Mouse (Mus musculus) limb, embryonic 14.5 days (tissue): ENCODE measurements around the gene Nenf. TPM values are rescaled to one million over a fixed set of nuclear protein-coding genes. Genes with fewer than 3 reads are reported as not detected.
A peak's percentile ranks its signal among the peaks of the same experiment; 100 is the strongest.

Source experiments
- ATAC-seq: fragments of 200-750 bp; cut with Nextera tagmentation; 2 replicates; pipeline ENCODE4 v1.8.0; 2017; ENCODE audit warnings: low read depth, moderate number of reproducible peaks, moderate TSS enrichment; ENCODE audit not compliant: low FRiP score
- DNase-seq: peaks from one replicate; pipeline ENCODE4 v3.0.0-alpha.2; 2015; ENCODE audit warnings: low spot score
- H3K27ac ChIP-seq: fragments of 300-500 bp; sonication (generic); replicated peaks from 2 replicates; pipeline ENCODE4 v1.5.1; 2014; ENCODE audit warnings: low read depth, mild to moderate bottlenecking, low read length, moderate library complexity, mixed read lengths
- H3K27me3 ChIP-seq: fragments of 300-500 bp; sonication (generic); 2 replicates; pipeline ENCODE4 v1.6.1; 2014; ENCODE audit warnings: low read length, mixed read lengths; ENCODE audit not compliant: control insufficient read depth, insufficient read depth
- H3K36me3 ChIP-seq: fragments of 300-500 bp; sonication (generic); 2 replicates; pipeline ENCODE4 v1.6.1; 2014; ENCODE audit warnings: mild to moderate bottlenecking, low read length, moderate library complexity, mixed read lengths; ENCODE audit not compliant: control insufficient read depth, insufficient read depth
- H3K4me1 ChIP-seq: fragments of 300-500 bp; sonication (generic); 2 replicates; pipeline ENCODE4 v1.6.1; 2014; ENCODE audit warnings: antibody characterized with exemption, low read length, mixed read lengths; ENCODE audit not compliant: control insufficient read depth, insufficient read depth
- H3K4me2 ChIP-seq: fragments of 300-500 bp; sonication (generic); replicated peaks from 2 replicates; pipeline ENCODE4 v1.6.1; 2014; ENCODE audit warnings: low read depth, mild to moderate bottlenecking, low read length, moderate library complexity; ENCODE audit not compliant: severe bottlenecking
- H3K4me3 ChIP-seq: fragments of 300-500 bp; sonication (generic); replicated peaks from 2 replicates; pipeline ENCODE4 v1.5.1; 2014; ENCODE audit warnings: low read length
- H3K9ac ChIP-seq: fragments of 300-500 bp; sonication (generic); 2 replicates; pipeline ENCODE4 v1.6.1; 2014; ENCODE audit warnings: mild to moderate bottlenecking, low read depth, low read length, moderate library complexity; ENCODE audit not compliant: severe bottlenecking
- H3K9me3 ChIP-seq: fragments of 300-500 bp; sonication (generic); 2 replicates; pipeline ENCODE4 v1.6.1; 2016; ENCODE audit warnings: low read length; ENCODE audit not compliant: control insufficient read depth
- POLR2A ChIP-seq: fragments of 200-500 bp; IDR thresholded peaks from 2 replicates; pipeline ENCODE4 v1.8.0; 2012; ENCODE audit warnings: inconsistent platforms, mild to moderate bottlenecking, moderate library complexity, borderline replicate concordance; ENCODE audit not compliant: insufficient read depth, insufficient read length; ENCODE audit errors: extremely low read depth
- WGBS: fragments of 180-500 bp; shearing (Covaris S2); extraction: QIAGEN DNeasy Blood & Tissue Kit; methylation state at CpG from one replicate; pipeline ENCODE4 v1.1.7; 2014; 5-methylcytosine and 5-hydroxymethylcytosine counted together
- polyA plus RNA-seq, 2 experiments: library from polyadenylated mRNA; depleted of rRNA in 1 of 2; stranded (reverse) in 1 of 2; unstranded in 1 of 2; fragments of >200 nt; fragmentation: Nextera tagmentation in 1 of 2; extraction: Ambion mirVana in 1 of 2; gene quantifications; 2 replicates each; pipeline versions ENCODE4 v1.2.1 to v1.2.3; 2012 to 2014

Nenf gene
- polyA plus RNA-seq, 2 experiments = 144 to 149 TPM

DNA sequence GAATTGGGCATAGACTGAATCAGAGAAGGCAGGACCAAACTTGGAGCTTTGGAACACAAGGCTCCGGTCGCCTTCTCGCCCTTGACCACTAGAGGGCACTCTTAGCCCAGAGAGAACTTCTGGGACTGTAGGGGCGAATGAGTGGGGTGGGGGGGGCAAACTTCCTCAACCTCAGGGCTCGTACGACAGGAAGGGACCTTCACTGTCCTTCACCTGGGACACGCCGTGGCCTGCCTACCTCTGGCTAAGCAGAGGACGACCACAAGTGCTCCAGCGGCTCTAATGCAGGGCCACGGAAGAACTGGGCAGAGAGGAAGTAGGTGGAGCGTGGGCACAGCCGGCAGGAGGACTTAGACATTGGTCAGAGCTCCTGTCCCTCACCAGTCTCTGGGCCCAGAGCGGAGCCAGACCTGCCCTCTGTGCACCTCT, 5.5 kb downstream of the Nenf start:
- Histone ChIP-seq H3K4me3 (peak overlapping the region; percentile 59), H3K27me3 (no peaks in the 10 kb centered on the region), H3K27ac (peak overlapping the region; percentile 33; the same call in 1 of the 2 replicates), H3K36me3 (peaks cover 2% of the 10 kb centered on the region; the same call in 1 of the 2 replicates), H3K4me1 (peaks cover 10% of the 10 kb centered on the region), H3K9ac (peak overlapping the region; percentile 67), H3K9me3 (no peaks in the 10 kb centered on the region), H3K4me2 (peak overlapping the region; percentile 61)
- TF ChIP-seq POLR2A = no peak
- ATAC-seq = peak; percentile 87
- 1% methylated on average over 14 of the region's 14 CpGs for WGBS
- peak; percentile 82 for DNase-seq

DNA sequence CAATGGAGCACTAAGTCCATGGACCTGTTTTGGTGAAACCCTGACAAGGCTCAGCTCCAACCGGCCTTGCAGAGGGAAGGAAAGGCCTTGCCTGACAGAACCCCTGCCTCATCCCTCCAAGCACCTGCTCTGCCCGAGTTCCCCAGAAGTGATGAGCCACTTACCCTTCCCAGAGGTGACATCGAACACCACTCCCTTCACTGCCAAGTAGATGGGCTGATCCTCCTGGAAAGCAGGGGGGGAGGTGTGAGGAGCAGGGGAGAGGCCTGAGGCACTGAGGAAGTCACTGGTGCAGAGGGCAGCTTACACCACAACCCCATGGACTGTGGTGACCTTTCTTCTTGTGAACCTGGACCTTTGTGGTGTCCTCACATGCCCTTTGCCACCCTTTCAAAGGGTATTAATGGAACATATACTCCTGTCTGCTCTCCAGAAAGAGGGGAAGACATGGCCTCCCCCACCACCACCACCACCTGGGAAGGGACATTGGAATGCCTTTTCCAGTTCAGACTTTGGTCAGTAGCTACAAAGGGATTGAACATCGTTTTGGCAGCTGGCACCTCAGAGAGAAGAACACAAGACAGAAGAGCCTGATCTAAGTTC, 6.6 kb downstream of the Nenf start:
- no peak overlapping the region for H3K4me2 ChIP-seq
- no peaks in the 10 kb centered on the region for H3K27me3 ChIP-seq
- 72% methylated on average over 4 of the region's 4 CpGs for WGBS
- H3K36me3 ChIP-seq = peaks cover 8% of the 10 kb centered on the region; the same call in 1 of the 2 replicates
- no peaks in the 10 kb centered on the region for H3K9me3 ChIP-seq
- H3K9ac ChIP-seq = no peak overlapping the region
- H3K4me1 ChIP-seq = peaks cover 5% of the 10 kb centered on the region; the same call in 1 of the 2 replicates
- H3K27ac ChIP-seq = no peak overlapping the region
- H3K4me3 ChIP-seq = no peak overlapping the region
- ATAC-seq = no peak
- DNase-seq = no peak
- TF ChIP-seq POLR2A = no peak

DNA sequence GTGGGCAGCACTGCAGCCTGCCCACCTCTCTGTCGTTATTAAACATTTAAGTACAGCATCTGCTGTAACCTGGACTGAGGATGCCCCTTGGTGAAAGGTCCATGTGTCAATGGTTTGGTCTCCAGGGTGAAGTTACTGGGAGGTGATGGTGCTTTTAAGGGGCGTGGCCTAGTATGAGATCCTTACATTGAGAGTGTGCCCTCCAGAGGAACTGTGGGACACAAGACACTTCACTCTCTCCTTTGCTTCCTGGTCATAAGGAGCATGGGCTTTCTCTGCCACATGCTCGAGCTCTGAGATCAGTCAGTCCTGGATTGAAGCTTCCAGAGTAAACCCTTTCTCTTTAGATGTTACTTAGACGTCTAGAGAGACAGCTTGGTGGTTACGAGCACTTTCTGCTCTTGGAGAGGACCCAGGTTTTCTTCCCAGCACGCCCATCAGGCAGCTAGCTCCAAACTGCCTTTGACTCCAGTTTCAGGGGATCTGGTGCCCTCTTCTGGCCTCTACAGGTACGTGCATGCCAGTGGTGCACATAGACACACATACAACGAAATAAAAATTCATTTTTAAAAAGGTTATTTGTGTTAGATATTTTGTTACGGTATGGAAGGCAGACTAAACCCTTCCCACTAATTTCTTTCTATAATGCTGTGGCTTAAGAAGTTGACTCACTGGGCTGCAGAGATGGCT, 10.1 kb downstream of the Nenf start:
- Histone ChIP-seq H3K9me3 (no peaks in the 10 kb centered on the region), H3K27me3 (no peaks in the 10 kb centered on the region), H3K4me1 (peaks cover 2% of the 10 kb centered on the region; the same call in 1 of the 2 replicates), H3K4me3 (no peak overlapping the region), H3K27ac (no peak overlapping the region), H3K9ac (no peak overlapping the region), H3K36me3 (peaks cover 12% of the 10 kb centered on the region; the same call in 1 of the 2 replicates), H3K4me2 (no peak overlapping the region)
- TF ChIP-seq POLR2A = no peak
- ATAC-seq = no peak
- DNase-seq = no peak
- 86% methylated on average over 9 of the region's 9 CpGs for WGBS

DNA sequence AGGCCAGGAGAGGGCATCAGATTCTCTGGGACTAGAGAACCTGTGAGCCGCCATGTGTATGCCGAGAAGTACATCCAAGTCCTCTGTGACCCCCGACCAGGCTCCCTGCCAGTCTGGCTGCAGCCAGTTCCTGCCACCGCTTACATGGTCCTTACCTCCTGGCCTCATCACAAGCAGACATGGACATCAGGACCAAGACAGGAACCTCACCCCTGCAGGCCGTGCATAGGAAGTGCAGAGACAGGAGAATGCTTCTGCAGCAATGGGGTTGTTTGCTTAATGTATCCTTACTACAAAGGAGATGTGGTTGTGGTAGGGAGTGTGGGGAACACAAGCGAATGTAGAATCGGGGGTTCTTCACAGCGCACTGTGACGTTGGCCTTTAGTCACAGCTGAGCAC, 11.7 kb downstream of the Nenf start:
- peaks cover 12% of the 10 kb centered on the region; the same call in 1 of the 2 replicates for H3K36me3 ChIP-seq
- H3K4me1 ChIP-seq = no peaks in the 10 kb centered on the region
- ATAC-seq (no peak), DNase-seq (no peak)
- no peak overlapping the region for H3K9ac ChIP-seq
- H3K27me3 ChIP-seq = no peaks in the 10 kb centered on the region
- H3K27ac ChIP-seq = no peak overlapping the region
- no peak for TF ChIP-seq POLR2A
- H3K9me3 ChIP-seq = no peaks in the 10 kb centered on the region
- 90% methylated on average over 9 of the region's 9 CpGs for WGBS
- H3K4me3 ChIP-seq = no peak overlapping the region
- no peak overlapping the region for H3K4me2 ChIP-seq

DNA sequence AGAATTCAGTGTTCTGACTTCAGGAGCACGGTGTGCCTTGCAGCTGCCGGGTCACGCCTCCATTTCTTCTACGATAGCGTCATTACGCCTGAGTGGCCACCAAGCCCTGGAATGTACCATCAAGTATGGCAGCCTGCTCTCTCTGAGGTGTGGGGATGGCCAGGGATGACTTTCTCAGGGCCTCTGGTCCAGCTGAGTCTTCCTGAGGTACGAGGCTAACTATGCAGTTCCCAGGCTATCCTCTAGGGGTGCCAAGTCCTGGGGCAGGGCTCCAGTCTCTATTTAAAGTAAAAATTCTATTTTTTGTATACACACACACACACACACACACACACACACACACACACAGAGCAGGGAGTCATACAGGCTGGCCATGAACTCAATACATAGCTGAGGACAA, 12.4 kb downstream of the Nenf start:
- ATAC-seq = no peak
- 60% methylated on average over 7 of the region's 7 CpGs for WGBS

More for the DNA sequence above, 12.4 kb downstream of the Nenf start:
- no peak for TF ChIP-seq POLR2A
- H3K27me3 ChIP-seq = no peaks in the 10 kb centered on the region
- no peaks in the 10 kb centered on the region for H3K9me3 ChIP-seq
- no peaks in the 10 kb centered on the region for H3K4me1 ChIP-seq
- no peak overlapping the region for H3K27ac ChIP-seq
- H3K9ac ChIP-seq = no peak overlapping the region
- no peak for DNase-seq
- H3K4me3 ChIP-seq = no peak overlapping the region
- no peak overlapping the region for H3K4me2 ChIP-seq
- peaks cover 12% of the 10 kb centered on the region; the same call in 1 of the 2 replicates for H3K36me3 ChIP-seq
